Mouse (Mus musculus): ENCODE data around the gene BC024063.
"Not testable (repeated sequence)": the region's sequence is repeated elsewhere in the genome, so short reads cannot be mapped to it uniquely, and the experiment has no call there.

The BC024063 gene

DNA sequence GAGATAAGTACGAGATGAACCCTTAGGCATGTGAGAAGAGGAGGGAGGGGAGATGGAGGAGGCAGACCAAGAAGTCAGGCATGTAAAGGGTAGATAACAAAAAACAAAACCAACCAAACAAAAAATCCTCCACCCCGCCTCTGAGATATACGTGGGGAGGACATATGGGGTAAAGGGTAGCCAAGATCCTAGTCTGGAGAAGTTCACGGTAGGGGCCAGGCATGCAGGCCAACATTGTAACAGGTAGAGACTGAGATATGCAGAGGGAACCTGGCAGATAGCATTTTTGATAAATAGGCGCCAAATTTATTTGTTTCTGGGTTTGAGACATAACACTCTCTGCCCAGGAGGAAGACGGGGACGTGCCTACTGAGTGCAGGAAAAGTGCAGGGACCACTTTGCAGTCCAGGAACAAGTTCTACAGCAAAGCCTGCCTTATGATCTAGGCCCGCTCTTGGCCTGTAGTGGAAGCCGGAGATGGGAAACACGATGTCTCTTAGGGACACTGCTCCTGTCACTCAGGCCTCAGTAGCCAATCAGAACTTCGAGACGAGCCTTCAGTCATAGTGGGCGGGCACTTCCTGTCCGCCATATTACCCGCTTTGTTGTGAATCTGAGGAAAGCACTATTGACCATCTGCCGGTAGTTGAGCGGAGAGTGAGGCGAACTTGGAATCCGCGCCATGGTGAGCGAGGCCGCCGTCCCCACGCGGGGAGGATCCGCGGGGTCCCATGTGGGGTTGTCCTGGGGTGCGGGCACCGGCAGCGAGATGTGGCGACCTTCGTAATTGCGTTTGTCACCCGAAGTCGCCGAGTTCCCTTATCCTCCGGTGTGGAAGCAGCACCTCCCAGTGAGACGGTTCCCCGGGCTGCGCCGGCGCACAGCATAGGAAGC is at the start of gene BC024063:
BC024063 (plus strand) TSS at position 626 of the 894 bp plus-strand sequence.
- peak; percentile 62 for DNase-seq

DNA sequence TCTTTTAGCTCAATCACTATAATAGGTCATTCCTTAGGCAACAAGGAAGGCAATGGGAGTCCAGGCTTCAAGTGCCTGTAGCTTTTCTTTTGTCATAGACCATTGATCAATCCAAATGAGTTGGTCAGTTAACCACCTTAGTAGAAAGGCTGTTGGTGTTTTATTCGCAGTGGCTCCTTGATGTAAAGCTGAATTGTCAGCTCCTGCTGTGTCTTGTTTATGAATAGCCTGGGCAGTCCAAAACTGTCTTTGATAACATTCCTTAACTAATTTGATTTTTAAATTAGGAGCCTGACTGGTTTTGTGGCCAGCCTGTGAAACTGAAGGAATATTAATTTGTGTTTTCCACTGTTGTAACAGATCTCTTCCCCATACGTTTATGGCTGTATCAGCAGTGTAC is 41.0 kb upstream of the BC024063 start:
- DNase-seq: no peak

DNA sequence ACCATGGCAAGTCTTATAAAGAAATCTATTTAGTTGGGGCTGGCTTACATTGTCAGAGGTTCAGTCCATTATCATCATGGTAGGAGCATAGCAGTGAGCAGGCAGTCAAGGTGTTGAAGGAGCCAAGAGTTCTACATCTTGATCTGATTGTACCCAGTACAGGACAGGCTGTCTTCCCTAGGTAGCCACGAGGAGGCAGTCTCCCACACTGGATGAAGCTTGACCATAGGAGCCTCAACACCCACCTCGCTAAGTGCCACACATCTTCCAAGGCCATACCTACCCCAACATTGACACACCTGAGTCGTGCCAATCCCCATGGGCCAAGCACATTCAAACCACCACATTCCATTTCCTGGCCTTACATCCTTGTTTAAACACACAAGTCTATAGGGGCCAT is 36.5 kb upstream of the BC024063 start:
- no peak for DNase-seq

DNA sequence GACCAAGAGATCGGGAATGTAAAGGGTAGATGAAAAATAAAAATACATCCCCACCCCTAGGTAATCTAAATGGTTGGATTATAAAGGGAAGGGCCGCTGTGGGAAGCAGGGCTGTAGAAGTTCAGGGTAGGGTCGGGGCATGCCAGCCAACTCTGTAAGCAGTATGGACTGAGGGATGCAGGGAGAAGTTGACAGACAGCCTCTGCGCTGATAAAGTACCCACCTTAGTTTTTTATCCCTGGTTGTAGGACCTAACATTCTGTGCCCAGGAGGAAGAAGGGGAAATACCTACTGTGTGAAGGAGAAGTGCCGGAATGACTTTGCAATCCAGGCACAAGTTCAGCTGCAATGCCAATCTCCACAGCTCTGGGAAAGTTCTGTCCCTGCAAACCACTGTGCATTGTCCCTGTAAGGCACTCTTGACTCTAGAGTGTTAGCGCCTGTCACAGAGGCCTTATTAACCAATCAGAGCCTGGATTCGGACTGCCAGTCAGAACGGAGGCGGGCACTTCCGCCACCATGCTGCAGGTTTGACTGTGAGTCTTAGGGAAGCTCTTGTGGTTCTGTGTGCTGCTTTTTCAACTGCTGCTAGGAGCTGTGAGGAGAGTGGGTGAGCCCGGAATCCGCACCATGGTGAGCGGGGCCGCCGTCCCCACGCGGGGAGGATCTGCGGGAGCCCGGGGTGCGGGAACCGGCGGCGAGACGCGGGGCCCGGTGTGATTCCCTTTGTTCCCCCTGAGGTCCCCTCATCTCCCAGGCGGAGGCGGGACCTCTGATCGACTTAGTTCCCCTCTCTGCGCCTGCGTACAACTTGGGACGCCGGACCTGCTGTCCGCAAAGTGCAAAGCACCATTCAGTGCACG is 35.3 kb upstream of the BC024063 start, which contains the start of gene Zfp873:
Zfp873 (plus strand) TSS at position 527 of the 863 bp plus-strand sequence.
- peak; percentile 93 for DNase-seq

DNA sequence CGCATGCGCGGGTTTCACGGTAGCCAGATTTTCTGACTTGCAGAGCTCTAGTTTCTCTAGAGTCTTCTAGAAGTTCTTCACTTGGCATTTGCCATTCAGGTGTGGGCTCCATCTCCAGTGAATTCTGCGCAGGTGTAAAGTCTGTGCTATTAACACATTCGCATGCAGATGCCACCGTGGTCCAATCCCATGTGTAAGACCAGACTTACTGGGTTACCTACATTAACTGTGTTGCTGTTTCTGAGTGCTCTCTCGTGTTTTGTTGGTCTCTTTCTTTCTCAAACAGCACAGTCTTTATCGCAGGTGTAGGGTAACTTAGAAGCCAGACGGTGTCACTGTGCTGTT is 34.7 kb upstream of the BC024063 start:
- DNase-seq: not testable (repeated sequence)

DNA sequence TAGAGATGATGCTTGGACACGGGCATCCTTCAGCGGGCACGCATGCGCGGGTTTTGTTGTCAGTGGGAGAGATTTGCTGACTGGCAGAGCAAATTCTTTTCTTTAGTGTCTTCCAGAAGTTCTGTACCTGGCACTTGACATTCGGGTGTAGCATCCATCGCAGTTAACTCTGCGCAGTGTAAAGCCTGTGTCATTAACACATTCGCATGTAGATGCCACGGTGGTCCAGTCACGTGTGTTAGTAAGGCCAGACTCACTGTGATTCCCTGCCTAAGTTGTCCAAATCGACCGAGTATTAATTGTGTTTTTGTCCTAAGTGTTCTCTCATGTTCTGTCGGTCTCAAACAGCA is 444 bp downstream of the BC024063 start:
- not testable (repeated sequence) for DNase-seq

DNA sequence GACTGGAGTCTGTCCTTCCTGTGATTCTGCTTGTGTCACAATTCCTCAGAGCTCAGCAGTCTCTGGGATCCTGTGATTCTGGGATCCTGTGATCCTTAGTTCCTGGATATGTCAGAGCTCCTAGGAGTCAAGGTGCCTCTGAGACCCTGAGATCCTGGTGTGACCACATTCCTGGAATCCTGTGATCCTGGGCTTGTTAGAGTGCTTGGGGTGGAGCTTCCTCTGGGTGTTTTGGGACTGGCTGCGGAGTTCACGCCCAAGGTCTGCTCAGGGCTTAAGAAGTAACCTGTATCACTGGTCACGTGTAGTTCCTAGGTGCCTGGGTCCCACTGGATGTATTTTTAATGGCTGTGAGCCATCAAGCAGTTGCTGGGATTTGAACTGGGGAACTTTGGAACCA is 34.1 kb downstream of the BC024063 start:
- no peak for DNase-seq

DNA sequence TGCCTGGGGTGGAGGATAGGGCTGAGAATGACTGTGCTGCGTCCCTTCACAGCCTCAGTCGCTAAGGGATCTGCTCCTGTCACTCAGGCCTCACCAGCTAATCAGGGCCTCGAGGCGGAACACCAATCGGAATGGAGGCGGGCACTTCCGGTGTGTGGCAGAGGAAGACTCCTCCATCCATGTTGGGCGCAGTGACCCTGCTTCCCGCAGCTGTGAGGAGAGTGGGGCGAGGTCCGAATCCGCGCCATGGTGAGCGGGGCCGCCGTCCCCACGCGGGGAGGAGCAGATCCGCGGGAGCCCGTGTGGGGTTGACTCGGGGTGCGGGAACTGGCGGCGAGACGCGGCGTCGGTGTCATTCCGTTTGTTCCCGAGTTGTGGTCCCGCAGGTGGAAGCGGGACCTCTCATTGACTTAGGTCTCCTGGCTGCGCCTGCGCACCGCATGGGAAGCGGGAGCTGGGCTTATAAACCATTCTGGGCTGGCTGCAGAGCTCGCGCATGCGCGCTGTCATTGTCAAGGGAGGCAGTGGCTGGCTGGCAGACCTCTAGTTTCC is 44.8 kb downstream of the BC024063 start, which contains the start of gene AU041133:
AU041133 (plus strand) TSS at position 164 of the 552 bp plus-strand sequence.
- peak; percentile 85 for DNase-seq

DNA sequence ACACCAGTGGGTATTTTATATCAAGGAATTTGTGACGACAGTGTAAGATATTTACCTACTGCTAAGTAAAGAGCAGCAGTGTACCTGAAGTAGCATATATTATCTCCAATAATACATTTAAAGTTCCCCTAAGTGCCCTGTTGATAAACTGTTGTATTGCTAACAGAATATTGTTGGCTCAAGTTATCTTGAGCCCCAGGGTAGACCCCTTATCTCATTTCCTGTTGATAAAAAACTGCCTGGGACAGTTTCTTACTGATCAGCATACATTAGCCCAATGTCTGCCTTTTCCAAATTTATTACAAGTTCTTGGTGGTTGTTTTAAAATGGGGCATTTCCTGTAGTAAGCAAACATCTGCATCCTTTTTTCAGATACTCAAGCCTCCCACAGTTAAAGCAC is 62.1 kb downstream of the BC024063 start:
- DNase-seq: no peak

DNA sequence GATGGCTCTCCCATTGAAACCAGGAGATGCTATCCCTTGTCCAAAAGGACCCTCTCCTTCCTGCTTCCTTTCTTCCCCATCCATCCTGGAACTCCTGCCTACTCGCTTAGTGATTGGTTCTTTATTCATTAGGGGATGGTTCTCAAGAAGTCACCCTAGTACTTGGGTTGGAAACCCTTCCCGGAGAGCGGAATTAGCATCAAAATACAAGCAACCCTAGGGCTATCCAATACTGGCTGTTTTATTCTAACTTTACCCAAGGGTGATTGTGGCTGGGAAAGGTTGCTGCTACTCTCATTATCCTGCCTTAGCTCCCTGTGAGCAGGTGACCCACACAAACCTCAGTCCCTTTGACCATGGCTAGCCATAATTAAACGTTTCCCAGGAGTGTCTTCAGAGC is 64.4 kb downstream of the BC024063 start:
- no peak for DNase-seq

Data from kidney, adult 18-20 months (tissue).